Mouse (Mus musculus) G1E (cell line): ENCODE data around the gene Arid5b. TPM values are rescaled to one million over a fixed set of nuclear protein-coding genes. Genes with fewer than 3 reads are reported as not detected.

Experiments
- ATAC-seq: 2 replicates; pipeline ENCODE4 v1.8.0; 2016; ENCODE audit warnings: mild to moderate bottlenecking; ENCODE audit not compliant: insufficient number of reproducible peaks, poor library complexity, low FRiP score, severe bottlenecking; ENCODE audit errors: extremely low read depth
- DNase-seq: peaks from one replicate; pipeline ENCODE4 v3.0.0; 2012; ENCODE audit warnings: low spot score
- H3K27me3 ChIP-seq: 2 replicates; pipeline ENCODE4 v1.6.1; 2012; ENCODE audit warnings: mild to moderate bottlenecking, low read length, inconsistent platforms; ENCODE audit not compliant: insufficient read depth
- H3K36me3 ChIP-seq: replicated peaks from 2 replicates; pipeline ENCODE3; 2012; ENCODE audit warnings: mild to moderate bottlenecking, inconsistent platforms
- H3K4me1 ChIP-seq: 2 replicates; pipeline ENCODE4 v1.6.1; 2012; ENCODE audit warnings: low read depth, low read length, inconsistent platforms, mixed read lengths; ENCODE audit not compliant: insufficient read depth
- H3K4me3 ChIP-seq: 2 replicates; pipeline ENCODE4 v1.5.1; 2012; ENCODE audit warnings: low read depth, mild to moderate bottlenecking, inconsistent platforms, low read length, moderate library complexity, mixed read lengths
- H3K9me3 ChIP-seq: replicated peaks from 2 replicates; pipeline ENCODE4 v1.6.1; 2012; ENCODE audit warnings: inconsistent platforms
- CTCF ChIP-seq: IDR thresholded peaks from 2 replicates; pipeline ENCODE4 v1.5.1; 2012; ENCODE audit warnings: low read depth, low read length, inconsistent platforms, mixed read lengths
- GATA1 ChIP-seq: IDR thresholded peaks from 2 replicates; pipeline ENCODE4 v1.6.1; 2012; ENCODE audit warnings: borderline replicate concordance, low read length, inconsistent platforms, mixed read lengths
- GATA2 ChIP-seq: IDR thresholded peaks from 2 replicates; pipeline ENCODE4 v1.6.1; 2012; ENCODE audit warnings: low read depth, low read length, inconsistent platforms, borderline replicate concordance
- POLR2AphosphoS5 ChIP-seq: IDR thresholded peaks from 2 replicates; pipeline ENCODE4 v1.6.1; 2012; ENCODE audit warnings: low read depth, low read length, inconsistent platforms; ENCODE audit not compliant: insufficient replicate concordance
- TAL1 ChIP-seq: conservative IDR thresholded peaks from 2 replicates; pipeline ENCODE4 v1.6.1; 2012; ENCODE audit warnings: low read depth, low read length, inconsistent platforms, mixed read lengths
- polyA plus RNA-seq: library from polyadenylated mRNA; stranded (reverse); fragments of >175 nt; gene quantifications from 2 replicates; pipeline ENCODE4 v1.2.3, GENCODE M21; 2012
- total RNA-seq, 2 experiments: library from RNA; stranded (forward) in 1 of 2; stranded (reverse) in 1 of 2; fragments of 200-1000 nt in 1 of 2; fragments of >200 nt in 1 of 2; fragmentation: Nextera tagmentation in 1 of 2; gene quantifications; 2 replicates each; pipeline ENCODE4 v1.2.3; 2014 to 2017

Gene Arid5b
- total and polyA plus RNA-seq, 3 experiments = 0.16 TPM; not detected in 2

DNA sequence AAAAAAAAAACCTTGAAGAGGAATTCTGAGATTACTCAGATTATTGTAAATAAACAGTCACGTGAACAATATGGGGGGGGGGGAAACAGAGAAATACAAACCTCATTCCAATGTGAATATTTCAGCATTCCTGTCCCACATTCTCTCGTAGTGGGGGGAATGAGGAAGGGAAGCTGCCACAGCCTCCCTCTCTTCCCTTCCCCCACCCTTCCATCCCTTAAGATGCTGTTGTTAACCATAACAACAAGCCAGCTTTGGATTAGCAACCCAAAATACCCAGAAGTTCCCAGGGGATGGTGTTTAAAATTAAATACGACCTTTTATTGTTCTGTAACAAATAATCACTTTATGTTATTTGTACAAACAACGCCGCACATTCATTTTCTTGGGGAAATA lies 69.9 kb downstream of the Arid5b start:
- TF ChIP-seq GATA2 = no peak
- TF ChIP-seq POLR2AphosphoS5 = no peak
- TF ChIP-seq TAL1 = no peak
- TF ChIP-seq CTCF = no peak
- TF ChIP-seq GATA1 = no peak
- Histone ChIP-seq H3K4me1 (no peaks in the 10 kb centered on the region), H3K9me3 (peaks cover 46% of the 10 kb centered on the region), H3K27me3 (no peaks in the 10 kb centered on the region), H3K36me3 (no peaks in the 10 kb centered on the region), H3K4me3 (no peak overlapping the region)
- no peak for ATAC-seq
- no peak for DNase-seq

- Histone ChIP-seq H3K36me3 (no peaks in the 10 kb centered on the region), H3K4me1 (no peaks in the 10 kb centered on the region), H3K9me3 (peaks cover 49% of the 10 kb centered on the region), H3K27me3 (no peaks in the 10 kb centered on the region), H3K4me3 (no peak overlapping the region)
- no peak for TF ChIP-seq GATA1
- TF ChIP-seq TAL1 = no peak
- TF ChIP-seq GATA2 = no peak
- no peak for TF ChIP-seq POLR2AphosphoS5
- no peak for TF ChIP-seq CTCF
- DNase-seq (no peak), ATAC-seq (no peak)
Measured at GRCm38 (mm10) chr10:68207803-68208669, 70.5 kb downstream of the Arid5b start.

DNA sequence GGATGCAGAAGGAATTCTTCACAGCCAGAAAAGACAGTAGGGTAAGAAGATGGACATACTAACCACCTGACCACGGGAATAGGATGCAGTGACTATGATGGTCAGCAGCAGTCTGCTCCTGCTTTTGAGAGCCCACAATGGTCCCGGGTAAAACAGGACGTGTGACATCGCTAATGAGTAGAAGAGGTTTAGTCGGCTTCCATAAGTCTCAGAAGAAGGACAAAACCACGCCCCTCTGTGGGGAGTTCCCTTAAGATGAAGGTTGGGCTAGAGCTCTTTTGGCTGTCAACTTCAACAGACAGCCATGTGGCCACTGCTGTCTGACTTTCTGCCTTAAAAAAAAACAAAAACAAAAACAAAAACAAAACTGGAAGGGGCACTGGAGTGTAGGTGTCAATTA lies 74.1 kb downstream of the Arid5b start:
- Histone ChIP-seq H3K27me3 (no peaks in the 10 kb centered on the region), H3K4me1 (no peaks in the 10 kb centered on the region), H3K9me3 (peaks cover 60% of the 10 kb centered on the region), H3K4me3 (no peak overlapping the region), H3K36me3 (no peaks in the 10 kb centered on the region)
- DNase-seq (no peak), ATAC-seq (no peak)
- TF ChIP-seq POLR2AphosphoS5 (no peak), GATA2 (no peak), CTCF (no peak), GATA1 (no peak), TAL1 (no peak)

- DNase-seq (no peak), ATAC-seq (no peak)
- TF ChIP-seq CTCF (no peak), POLR2AphosphoS5 (no peak), TAL1 (no peak), GATA1 (no peak), GATA2 (no peak)
- Histone ChIP-seq H3K4me3 (no peak overlapping the region), H3K9me3 (peaks cover 63% of the 10 kb centered on the region), H3K27me3 (no peaks in the 10 kb centered on the region), H3K4me1 (no peaks in the 10 kb centered on the region), H3K36me3 (no peaks in the 10 kb centered on the region)
Measured at GRCm38 (mm10) chr10:68203860-68204259, 74.7 kb downstream of the Arid5b start.

- ATAC-seq = no peak
- H3K9me3 ChIP-seq = peaks cover 65% of the 10 kb centered on the region
- no peaks in the 10 kb centered on the region for H3K27me3 ChIP-seq
- no peak for DNase-seq
- H3K4me3 ChIP-seq = no peak overlapping the region
- no peaks in the 10 kb centered on the region for H3K36me3 ChIP-seq
- TF ChIP-seq GATA1 (no peak), POLR2AphosphoS5 (no peak), GATA2 (no peak), TAL1 (no peak), CTCF (no peak)
- H3K4me1 ChIP-seq = no peaks in the 10 kb centered on the region
Measured at GRCm38 (mm10) chr10:68203322-68203721, 75.2 kb downstream of the Arid5b start.

DNA sequence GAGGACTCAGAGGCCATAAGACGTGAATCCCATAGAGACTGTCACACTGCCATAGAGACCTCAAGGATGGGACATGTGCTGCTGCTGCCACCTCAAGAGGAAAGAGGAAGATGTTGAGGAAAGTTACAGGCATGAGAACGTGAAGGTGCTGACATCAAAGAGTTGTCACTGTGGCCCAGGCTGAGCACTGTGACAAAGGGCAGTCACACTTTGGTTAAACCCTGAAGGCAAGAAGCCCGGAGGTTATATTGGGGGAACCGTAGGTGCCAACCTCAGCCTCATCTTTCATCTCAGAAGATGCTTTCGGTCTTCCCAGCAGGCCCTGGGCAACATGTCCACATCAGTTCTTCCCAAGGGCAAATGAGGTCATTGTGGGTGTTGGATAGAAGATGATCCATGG lies 79.1 kb downstream of the Arid5b start:
- Histone ChIP-seq H3K27me3 (no peaks in the 10 kb centered on the region), H3K36me3 (no peaks in the 10 kb centered on the region), H3K4me1 (no peaks in the 10 kb centered on the region), H3K4me3 (no peak overlapping the region), H3K9me3 (peaks cover 59% of the 10 kb centered on the region)
- no peak for ATAC-seq
- TF ChIP-seq CTCF = no peak
- TF ChIP-seq GATA2 = no peak
- TF ChIP-seq TAL1 = no peak
- TF ChIP-seq POLR2AphosphoS5 = no peak
- TF ChIP-seq GATA1 = no peak
- DNase-seq = no peak
